Mouse (Mus musculus): ENCODE results near the gene Cyb561d2.
"Not testable (repeated sequence)": the region's sequence is repeated elsewhere in the genome, so short reads cannot be mapped to it uniquely, and the experiment has no call there.

The Cyb561d2 gene

DNA sequence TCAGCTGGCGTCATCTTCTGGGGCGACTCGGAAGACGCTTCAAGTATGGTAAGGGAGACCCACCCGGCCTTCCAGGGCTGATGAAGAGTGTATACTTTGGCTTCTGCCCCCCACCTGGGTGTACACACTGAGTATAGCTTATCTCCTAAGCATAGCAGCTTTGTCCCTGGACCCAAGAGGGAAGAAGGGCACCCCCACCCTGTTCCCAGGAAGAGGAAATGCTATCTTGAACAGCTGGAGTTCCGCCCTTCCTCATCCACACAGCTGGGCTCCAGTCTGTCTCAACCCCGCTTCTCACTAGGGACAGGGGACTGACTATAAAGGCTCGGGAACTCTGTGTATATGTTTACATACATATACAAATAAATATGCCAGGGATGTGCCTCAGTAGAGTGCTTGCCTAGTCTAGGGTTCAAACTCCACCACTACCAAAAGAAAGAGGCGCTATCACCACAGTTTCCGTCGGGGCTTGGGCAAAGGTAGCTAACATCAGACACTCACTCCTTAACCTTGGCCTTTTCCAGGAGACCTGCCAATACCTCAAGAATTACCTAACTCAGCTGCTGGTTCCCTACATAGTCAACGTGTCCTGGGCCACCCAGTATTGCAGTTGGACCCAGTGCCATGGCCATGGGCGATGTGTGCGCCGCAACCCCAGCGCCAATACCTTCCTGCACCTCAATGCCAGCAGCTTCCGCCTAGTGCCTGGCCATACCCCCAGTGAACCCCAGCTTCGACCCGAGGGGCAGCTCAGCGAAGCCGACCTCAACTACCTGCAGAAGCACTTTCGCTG, 29.7 kb upstream of the Cyb561d2 start:
- DNase-seq (ENCODE audit: low spot score), result no peak

DNA sequence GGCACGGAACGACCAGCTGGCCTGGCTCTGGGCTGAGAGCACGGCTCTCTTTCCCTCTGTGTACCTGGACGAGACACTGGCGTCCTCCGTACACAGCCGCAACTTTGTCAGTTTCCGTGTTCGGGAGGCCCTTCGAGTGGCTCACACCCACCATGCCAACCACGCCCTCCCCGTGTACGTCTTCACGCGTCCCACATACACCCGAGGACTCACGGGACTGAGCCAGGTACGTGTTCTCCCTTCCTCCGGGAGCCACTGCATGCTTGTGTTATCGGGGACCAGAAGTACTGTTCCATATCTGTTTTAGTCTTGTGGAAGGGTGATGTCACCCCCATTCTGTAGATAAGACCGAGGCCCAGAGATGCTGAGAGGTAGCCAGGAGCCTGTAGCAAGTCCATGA, 28.9 kb upstream of the Cyb561d2 start:
- DNase-seq (ENCODE audit: low spot score), result no peak

DNA sequence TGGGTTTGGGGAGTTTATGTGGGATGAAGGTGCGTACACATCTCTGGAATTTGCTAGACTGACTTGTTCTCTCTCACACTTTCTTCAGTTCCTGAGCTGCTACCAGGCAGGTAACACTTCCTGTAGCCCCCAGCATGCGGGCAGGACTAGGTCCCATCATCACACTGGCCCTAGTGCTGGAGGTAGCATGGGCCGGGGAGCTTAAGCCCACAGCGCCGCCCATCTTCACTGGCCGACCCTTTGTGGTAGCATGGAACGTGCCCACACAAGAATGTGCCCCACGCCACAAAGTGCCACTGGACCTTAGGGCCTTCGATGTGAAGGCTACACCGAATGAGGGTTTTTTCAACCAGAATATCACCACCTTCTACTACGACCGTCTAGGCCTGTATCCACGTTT, 28.0 kb upstream of the Cyb561d2 start:
- DNase-seq (ENCODE audit: low spot score), result no peak

DNA sequence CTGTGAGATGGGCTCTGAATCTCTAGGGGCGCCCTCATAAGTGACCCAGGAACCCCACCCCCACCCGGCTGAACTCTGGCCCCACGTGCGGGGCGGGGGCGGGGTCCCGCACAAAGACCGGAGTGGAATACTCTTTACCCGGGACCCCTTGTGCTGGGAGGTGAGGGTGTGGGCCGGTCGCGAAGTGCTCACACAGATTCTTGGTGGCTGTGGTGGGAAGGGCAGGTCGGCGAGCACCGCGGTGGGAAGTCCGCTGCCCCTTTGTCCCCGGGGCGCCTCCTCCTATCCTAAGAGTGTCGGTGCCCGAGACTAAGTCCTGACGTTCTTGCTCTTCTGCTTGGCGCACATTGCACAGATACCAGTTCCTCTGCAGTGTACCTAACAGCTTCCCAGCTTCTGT, 27.3 kb upstream of the Cyb561d2 start:
- DNase-seq (ENCODE audit: low spot score), result no peak

DNA sequence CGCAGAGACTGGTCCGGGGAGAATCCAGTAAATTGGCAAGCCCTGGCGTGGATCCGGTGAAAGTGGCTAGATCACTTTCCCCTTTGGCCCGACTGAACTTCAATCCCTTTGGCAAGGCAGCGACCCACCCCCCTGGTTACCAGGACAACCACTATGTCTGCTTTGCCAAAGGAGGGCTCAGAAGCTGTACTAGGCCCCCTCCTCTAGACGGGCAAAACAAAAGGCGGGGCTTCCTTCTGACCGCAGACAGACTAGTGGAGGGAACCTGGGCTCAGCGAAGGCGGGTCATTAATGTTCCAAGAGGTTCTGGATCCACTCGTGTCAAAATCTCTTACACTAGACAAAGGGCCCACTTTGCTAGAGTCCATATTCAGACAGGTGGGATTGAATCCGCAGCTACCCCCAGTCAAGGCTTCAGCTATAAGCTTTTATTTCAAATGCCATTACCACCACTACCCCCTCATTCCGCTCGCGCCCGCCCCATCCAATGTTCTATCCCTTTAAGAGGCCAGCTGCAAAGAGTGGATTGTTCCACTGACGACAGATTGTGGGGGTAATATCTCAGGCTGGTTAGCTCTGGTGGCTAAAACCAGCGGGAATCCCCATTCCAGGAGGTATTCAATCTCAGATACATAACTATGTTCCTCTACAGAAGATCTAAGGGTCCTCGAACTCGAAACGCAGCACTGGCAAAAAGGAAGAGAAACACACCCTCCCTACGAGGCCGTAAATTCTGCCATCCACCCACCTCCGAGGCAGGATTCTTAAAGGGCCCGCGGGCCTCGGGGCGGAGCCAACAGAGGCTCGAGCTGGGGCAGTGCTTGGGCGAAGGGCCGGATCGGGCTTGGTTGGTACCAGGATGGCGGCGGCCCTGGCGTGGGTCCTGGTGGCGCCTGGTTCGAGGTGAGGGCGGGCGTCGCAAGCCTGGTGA, 26.6 kb upstream of the Cyb561d2 start:
- no peak for DNase-seq (ENCODE audit: low spot score)

DNA sequence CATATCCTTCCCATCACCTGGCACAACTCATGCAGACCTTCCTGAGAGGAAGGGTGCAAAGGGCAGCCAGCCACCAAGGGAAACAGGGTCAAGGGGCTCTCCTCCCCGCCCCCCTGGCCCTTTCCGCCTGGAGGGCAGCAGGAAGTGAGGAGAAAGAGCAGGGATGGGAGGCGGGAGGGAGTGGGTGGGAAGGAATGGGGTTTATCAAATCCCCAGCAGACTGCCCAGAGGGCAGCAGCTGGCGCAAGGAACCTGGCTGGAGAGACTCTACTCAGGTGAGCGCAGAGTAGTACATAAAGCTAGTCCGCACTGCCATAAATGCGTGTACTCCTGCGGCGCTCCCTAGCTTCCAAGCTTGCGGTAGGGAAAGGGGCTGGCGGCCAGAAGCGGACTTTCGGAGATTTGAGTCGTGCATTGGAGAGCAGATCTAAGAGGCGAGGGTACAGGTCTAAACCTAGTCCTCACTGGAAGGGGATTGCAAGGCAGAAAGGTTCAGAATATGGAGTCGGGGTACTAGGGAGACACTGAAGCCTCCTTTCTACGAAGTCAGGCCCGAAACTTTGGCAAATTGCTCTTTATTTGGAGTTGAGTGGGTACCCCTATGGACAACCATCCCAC, 25.8 kb upstream of the Cyb561d2 start, which contains the start of gene Hyal2:
Hyal2 (plus strand) TSS at position 244 of the 618 bp plus-strand sequence.
- DNase-seq (ENCODE audit: low spot score), result no peak

DNA sequence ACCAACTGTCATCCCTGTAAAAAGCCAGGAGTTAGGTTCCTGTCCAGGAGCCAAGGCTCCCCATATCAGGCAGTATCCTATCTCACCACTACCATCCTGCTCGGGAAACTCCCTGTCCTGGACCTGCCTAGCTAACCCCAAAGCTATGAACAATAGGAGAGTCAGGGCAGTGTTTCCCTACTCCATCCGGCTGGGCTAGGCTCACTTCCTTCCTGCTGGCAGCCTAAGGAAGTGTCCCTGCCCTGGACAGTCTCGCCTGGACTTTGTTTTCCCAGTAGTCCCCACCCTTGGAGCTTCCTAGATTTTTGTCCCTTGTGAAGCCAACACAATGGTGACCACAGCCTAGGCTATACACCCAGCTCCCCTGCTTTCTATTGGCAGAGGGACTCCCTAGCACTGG, 24.9 kb upstream of the Cyb561d2 start:
- DNase-seq (ENCODE audit: low spot score), result no peak

DNA sequence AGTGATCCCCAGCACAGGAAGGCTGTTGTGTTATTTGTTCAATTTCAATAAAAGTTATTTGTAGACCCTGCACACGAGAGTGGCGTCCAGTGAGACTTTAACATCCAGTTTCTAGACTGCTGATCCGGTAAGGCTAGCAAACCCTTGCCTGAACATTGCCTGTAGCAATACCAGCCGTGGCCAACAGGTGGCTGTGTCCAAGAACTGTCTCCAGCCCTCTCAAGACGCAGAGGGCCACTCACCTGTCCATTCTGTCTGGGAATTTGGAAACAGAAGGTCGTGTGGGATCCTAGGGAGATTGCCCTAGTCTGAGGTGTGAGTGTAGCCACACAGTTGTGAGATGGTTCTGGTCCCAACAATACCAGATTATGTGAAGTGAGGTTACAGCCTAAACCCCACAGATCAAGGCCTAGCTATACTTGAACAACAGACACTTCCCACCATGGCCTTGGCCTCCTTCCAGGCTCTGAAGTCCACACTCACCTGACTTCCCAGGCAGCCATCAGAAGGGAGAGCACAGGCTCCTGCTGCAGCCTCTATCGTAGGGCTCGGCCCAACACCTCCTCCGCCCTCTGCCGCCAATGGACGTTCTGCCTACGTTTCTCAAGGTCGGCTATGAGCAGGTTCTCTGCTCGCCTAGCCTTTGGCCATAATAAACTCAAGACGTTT, 24.2 kb upstream of the Cyb561d2 start:
- no peak for DNase-seq (ENCODE audit: low spot score)

DNA sequence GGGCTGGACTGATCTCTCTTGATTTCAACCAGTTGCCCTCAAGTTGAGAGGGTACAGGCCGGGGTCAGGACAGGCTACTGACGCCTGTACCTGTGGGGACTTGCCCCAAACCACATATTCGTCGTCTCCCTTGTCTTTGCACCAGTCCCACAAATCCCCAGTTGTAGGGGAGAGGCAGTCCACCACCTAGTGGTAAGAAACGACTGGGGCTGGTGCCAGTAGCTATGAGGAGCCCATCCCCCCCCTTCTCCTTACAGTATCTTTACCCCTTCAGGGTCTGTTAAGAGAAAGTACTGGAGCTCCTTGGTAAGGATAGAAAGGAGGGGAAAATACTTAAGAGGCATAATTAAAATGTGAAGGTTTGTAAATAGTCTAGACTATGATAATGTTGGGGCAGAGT, 23.6 kb upstream of the Cyb561d2 start:
- not testable (repeated sequence) for DNase-seq (ENCODE audit: low spot score)

DNA sequence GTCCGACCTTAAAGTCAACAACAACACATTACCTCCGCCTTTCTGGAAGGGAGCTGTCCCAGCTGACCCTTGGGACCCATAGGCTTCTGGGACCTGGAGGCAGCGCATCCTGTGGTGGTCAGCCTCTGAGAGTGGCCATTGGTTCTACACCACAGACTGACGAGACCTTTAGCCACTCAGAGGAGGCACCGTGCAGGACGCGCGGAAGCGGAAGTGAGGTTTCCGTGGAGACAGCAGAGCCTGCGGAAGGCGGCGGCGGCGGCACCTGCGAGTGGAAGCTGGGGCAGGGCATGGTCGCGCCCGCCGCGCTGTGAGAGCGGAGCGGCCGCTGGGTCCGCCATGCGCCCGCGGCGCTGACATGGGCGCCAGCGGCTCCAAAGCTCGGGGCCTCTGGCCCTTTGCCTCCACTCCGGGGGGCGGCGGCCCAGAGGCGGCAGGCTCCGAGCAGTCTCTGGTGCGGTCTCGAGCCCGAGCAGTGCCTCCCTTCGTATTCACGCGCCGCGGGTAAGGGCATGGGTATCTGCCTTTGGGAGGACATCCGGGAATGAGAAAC, 21.1 kb upstream of the Cyb561d2 start, which contains the start of gene Tusc2:
Tusc2 (plus strand) TSS at position 227 of the 553 bp plus-strand sequence.
- peak; percentile 95 for DNase-seq (ENCODE audit: low spot score)

DNA sequence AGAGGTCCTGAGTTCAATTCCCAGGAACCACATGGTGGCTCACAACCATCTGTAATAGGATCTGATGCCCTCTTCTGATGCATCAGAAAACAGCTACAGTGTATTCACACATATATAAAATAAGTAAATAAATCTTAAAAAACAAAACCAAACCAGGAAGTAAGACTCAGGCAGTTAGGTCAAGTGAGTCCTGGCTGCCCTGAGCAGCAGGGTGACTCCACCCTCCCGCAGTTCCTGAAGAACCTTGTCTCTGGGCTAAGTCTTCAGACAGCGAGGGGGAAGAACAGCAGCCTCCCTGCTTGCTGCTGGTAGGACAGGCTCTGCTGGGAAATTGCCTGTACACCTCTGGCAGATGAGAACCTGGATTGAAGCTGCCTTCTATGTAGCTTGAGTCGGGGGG, 14.4 kb upstream of the Cyb561d2 start:
- no peak for DNase-seq (ENCODE audit: low spot score)

DNA sequence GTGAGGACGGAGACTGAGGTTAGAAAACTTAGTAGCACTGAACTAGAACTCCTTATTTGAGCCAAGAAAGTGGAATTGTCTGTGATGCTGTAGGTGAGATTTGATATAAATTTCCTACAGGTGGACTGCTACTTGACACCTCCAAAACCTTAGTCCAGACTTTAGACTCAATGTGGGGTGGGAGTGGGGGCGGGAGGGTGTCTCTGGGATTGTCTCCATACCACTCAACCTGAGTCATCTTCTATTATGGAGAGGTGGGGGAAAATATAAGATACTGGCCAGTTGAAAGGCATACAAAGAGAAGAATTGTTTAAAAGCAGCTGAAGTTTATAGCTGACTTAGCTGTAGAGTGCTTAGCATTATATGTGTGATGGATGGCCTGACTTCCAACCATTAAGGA, 13.7 kb upstream of the Cyb561d2 start:
- no peak for DNase-seq (ENCODE audit: low spot score)

DNA sequence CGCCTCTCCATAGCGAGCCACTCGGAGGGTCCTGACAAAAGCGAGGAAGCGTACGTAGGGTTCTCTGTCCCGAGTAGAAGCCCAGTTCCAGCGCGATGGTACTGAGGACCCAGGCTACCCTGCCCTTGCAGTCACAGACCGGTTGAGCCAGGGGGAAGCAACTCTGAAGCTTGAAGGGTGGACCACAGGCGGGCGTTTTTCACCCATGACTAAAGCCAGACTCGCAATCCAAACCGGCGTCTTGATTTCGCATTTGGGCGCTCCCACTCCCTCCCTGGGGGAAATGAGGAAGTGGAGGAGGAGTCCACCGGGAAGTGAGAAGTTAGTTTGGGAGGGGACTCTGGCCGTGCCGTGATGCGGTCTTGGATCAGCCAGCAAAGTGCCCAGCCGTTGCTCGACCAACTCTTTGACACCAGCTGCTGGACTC, 13.1 kb upstream of the Cyb561d2 start:
- no peak for DNase-seq (ENCODE audit: low spot score)

DNA sequence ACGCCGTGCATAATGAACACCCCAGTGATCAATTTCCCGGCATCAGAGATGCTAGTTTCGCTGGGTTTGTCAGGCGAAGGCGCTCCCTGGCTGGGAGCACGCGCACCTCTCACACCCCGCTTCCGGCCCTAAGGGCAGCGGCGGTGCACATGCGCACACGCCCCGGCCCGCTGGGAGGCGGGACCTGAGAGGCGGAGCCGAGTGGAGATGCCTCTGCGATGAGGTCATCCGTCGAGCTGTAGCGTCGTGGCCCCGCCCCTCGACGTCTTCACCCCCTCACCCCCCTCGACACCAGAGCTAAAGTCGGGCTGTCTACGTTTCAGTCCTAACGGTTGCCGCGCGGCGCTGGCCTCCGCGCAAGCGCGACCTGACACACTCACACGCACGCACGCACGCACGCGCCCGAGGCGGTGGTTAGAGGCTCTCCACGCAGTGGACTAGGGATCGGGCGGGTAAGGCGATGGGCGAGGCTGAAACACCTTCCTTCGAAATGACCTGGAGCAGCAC, 12.4 kb upstream of the Cyb561d2 start:
- peak; percentile 95 for DNase-seq (ENCODE audit: low spot score)

DNA sequence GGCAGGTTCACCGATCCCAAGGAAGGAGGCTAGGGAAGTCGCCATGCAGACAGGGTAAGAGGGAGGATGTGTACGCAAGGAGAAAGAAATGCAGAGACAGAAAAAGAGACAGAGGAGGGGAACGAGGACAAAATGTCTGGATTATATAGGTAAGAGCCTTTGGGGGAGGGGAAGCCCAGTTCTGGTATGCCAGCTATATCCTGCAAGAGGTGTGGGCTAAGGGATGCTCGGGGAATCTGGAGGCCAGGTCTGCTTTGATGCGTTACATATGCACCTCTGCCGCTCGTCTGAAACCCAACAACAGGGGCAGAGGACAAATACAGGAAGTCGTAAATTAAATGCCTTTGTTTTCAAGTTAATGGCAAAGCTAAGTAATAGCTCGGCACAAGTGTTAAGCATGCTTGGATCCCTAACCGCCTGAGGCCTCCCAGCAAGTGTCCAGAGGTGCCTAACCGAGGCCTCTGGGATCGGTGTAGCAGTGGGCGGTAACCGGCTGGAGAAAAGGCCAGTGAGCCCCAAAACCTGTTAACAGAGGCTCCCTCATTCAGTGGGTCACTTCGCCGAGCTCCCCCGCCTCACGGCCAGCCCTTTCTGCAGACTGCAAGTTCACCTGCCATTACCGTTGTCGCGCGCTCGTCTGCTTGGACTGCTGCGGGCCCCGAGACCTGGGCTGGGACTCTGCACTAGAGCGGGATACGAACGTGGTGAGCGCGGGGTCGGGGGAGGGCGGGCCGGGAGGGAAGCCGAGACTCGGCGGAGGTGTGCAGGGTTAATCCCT, 11.7 kb upstream of the Cyb561d2 start:
- no peak for DNase-seq (ENCODE audit: low spot score)

DNA sequence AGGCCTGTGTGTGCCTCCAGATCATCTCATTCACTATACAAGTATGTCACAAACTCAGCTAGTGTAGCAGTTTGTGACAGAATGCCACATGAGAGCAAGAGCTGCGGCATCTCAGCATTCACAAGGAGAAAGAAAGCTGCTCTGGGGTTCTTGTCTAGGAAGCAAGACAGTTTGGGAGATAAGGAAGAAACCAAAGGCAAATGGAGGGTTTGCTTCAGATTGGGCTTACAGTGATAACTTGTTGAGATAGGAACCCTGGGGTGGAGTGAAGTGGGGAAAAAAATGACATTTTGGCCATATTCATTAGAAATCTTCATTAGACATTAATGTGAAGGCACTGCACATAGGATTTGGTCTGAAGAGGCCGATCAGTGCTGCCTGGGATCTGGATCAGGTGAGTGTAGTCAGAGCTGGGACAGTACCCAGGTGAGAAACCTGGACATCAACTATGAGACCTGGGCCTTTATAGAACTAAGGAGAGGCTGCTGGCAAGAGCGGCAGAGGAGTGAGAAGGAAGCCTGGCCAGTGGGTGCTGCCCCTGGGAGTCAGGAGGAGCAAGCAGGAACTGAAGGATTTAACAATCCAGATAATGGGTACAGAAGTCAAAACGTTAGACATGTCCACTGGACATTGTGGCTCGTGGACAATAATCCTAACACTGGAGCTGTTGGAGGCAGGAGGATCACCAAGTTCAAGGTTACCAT, 10.8 kb upstream of the Cyb561d2 start:
- DNase-seq (ENCODE audit: low spot score), result no peak

DNA sequence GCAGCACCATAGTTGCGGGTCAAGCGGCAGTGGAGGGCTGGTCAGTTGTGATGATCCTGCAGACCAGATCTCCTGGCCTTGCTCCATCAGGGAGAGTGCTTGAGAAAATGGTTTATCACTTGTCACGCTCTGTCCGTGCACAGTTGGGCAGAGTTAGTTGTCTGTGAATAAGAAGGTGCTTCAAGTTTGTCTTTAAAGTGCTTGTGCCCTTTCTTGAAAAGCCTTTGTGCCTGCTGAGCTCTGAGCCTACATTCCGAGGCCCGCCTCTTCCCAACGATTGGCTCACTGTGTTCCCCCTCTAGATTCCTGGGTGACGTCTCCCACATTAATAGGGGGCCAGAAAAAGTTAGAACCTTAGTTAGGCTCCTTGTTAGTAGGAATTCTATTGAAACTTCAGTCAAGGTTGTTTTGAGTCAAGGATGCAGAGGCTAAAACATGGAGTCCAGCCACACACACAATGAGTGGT, 9.9 kb upstream of the Cyb561d2 start:
- DNase-seq (ENCODE audit: low spot score), result no peak

DNA sequence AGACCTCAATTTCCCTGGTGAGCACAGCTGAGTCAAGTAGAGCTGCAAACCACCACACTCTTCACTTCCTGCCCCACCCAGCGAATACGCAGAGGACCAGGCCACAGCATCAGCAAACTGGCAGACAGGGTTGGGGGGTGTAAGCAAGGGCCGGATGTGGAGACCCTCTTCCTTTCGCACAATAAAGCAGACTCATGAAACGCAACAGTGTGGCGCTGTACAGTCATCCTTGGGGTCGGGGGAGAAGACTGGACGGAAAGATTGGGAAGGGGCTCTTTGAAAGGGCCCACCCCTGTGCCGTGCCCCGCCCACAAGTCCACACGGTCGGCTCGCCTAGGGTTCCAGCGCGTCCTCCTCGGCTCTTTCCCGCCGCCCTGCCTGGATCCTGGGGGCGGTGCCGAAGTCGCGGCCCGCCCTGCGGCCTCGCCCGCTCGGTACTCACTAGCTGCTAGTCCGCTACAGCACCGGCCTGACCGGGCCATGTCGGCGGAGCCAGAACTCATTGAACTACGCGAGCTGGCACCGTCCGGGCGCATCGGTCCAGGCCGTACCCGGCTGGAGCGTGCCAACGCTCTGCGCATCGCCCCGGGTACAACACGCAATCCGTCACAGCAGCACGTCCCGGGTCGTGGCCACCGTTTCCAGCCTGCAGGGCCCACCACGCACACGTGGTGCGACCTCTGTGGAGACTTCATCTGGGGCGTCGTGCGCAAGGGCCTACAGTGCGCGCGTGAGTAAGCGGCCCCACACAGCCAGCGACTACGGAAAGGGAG, 9.3 kb upstream of the Cyb561d2 start, which contains the start of gene Rassf1:
Rassf1 (plus strand) TSS at position 439 of the 773 bp plus-strand sequence.
- no peak for DNase-seq (ENCODE audit: low spot score)
